24 mouse cellular contexts compared by ENCODE assay signal in genomic region chr7:24522805-24523204, GRCm38 (mm10). TPM values are rescaled to one million over a fixed set of nuclear protein-coding genes. Genes with fewer than 3 reads are reported as not detected.
"Had no signal": no experiment of that assay in that cellular context is flagged by ENCODE, and none has a peak within 500 bp of the region (broad histone marks: within the 10 kb centered on the region; RNA-seq: fewer than 3 reads in every experiment).

No protein-coding gene starts in this region.

- H3K4me1 ChIP-seq: kidney, embryonic 15.5 days; liver, embryonic 12.5 days; liver, embryonic 15.5 days; midbrain, embryonic 13.5 days; stomach, embryonic 15.5 days had no signal

- H3K9me3 ChIP-seq: kidney, embryonic 15.5 days; limb, embryonic 12.5 days; liver, embryonic 12.5 days; liver, embryonic 15.5 days; megakaryocyte, embryonic 14.5 days; midbrain, embryonic 10.5 days; midbrain, embryonic 13.5 days; stomach, embryonic 15.5 days had no signal

- H3K9ac ChIP-seq: kidney, embryonic 15.5 days; limb, embryonic 12.5 days; liver, embryonic 12.5 days; liver, embryonic 15.5 days; midbrain, embryonic 13.5 days; stomach, embryonic 15.5 days had no signal

- H3K4me3 ChIP-seq: kidney, embryonic 15.5 days; left cerebral cortex, adult 2 months; limb, embryonic 12.5 days; liver, embryonic 12.5 days; liver, embryonic 15.5 days; megakaryocyte, embryonic 14.5 days; midbrain, embryonic 10.5 days; midbrain, embryonic 13.5 days; stomach, embryonic 15.5 days had no signal

- H3K36me3 ChIP-seq: kidney, embryonic 15.5 days; liver, embryonic 12.5 days; liver, embryonic 15.5 days; stomach, embryonic 15.5 days had no signal

- H3K27me3 ChIP-seq: kidney, embryonic 15.5 days; limb, embryonic 12.5 days; liver, embryonic 15.5 days; midbrain, embryonic 13.5 days; stomach, embryonic 15.5 days had no signal

- DNase-seq: kidney, adult 11 months; kidney, adult 8-10 months; kidney, postnatal 10 days; kidney, postnatal 36 days; layer of hippocampus, postnatal 36 days; liver; lung, adult 18-20 months; lung, postnatal 36 days; right cerebral cortex, adult 18-20 months; right cerebral cortex, postnatal 14 days; right cerebral cortex, postnatal 4 days; thymus, postnatal 25 days had no signal

- H3K4me2 ChIP-seq: kidney, embryonic 15.5 days; limb, embryonic 12.5 days; liver, embryonic 12.5 days; liver, embryonic 15.5 days; midbrain, embryonic 13.5 days; stomach, embryonic 15.5 days had no signal

- H3K27ac ChIP-seq: kidney, embryonic 15.5 days; left cerebral cortex, adult 2 months; limb, embryonic 12.5 days; liver, embryonic 12.5 days; liver, embryonic 15.5 days; midbrain, embryonic 10.5 days; midbrain, embryonic 13.5 days; stomach, embryonic 15.5 days had no signal

- ATAC-seq: liver, embryonic 12.5 days; midbrain, embryonic 13.5 days had no signal

RNA-seq across cellular contexts. Expression of gene AC161166.1, which starts 10.6 kb away (rescaled TPM):
- polyA plus RNA-seq: liver, embryonic 15.5 days had no signal

RNA-seq across cellular contexts. Expression of gene Pinlyp, which starts 23.1 kb away (rescaled TPM):
- polyA plus RNA-seq: limb, embryonic 12.5 days; liver, embryonic 12.5 days; liver, embryonic 15.5 days; midbrain, embryonic 13.5 days; midbrain, postnatal 0 days; neural tube, embryonic 11.5 days; neural tube, embryonic 14.5 days had no signal
